Mouse (Mus musculus): ENCODE measurements around the gene Ctnna2. TPM values are rescaled to one million over a fixed set of nuclear protein-coding genes. Genes with fewer than 3 reads are reported as not detected.

Ctnna2 gene
- polyA plus RNA-seq, 1 experiment from 2014 or later, result 0.83 TPM

GRCm38 (mm10) chr6:77391663-77392062 lies 587.8 kb downstream of the Ctnna2 start:
- Histone ChIP-seq H3K4me3 (ENCODE audit: low read length) (no peak overlapping the region), H3K36me3 (ENCODE audit: control insufficient read depth, insufficient read depth, low read length) (no peaks in the 10 kb centered on the region), H3K4me2 (ENCODE audit: low read depth, low read length) (no peak overlapping the region), H3K4me1 (replicated peaks; ENCODE audit: control insufficient read depth, insufficient read depth, low read length) (no peaks in the 10 kb centered on the region), H3K27ac (ENCODE audit: low read length) (no peak overlapping the region), H3K27me3 (ENCODE audit: control insufficient read depth, insufficient read depth, low read depth, low read length) (no peaks in the 10 kb centered on the region), H3K9me3 (ENCODE audit: control insufficient read depth, low read length) (no peaks in the 10 kb centered on the region), H3K9ac (ENCODE audit: low read length) (no peak overlapping the region)
- 79% methylated on average over 1 of the region's 1 CpGs for WGBS
- no peak for ATAC-seq (ENCODE audit: low read depth)

- H3K27me3 ChIP-seq (ENCODE audit: control insufficient read depth, insufficient read depth, low read depth, low read length), result no peaks in the 10 kb centered on the region
- H3K4me3 ChIP-seq (ENCODE audit: low read length), result no peak overlapping the region
- ATAC-seq (ENCODE audit: low read depth), result no peak
- no peak overlapping the region for H3K9ac ChIP-seq (ENCODE audit: low read length)
- H3K36me3 ChIP-seq (ENCODE audit: control insufficient read depth, insufficient read depth, low read length), result no peaks in the 10 kb centered on the region
- H3K27ac ChIP-seq (ENCODE audit: low read length), result no peak overlapping the region
- H3K9me3 ChIP-seq (ENCODE audit: control insufficient read depth, low read length), result no peaks in the 10 kb centered on the region
- no peak overlapping the region for H3K4me2 ChIP-seq (ENCODE audit: low read depth, low read length)
- H3K4me1 ChIP-seq (replicated peaks; ENCODE audit: control insufficient read depth, insufficient read depth, low read length), result no peaks in the 10 kb centered on the region
These were observed 598.2 kb downstream of the Ctnna2 start for GRCm38 (mm10) chr6:77381309-77381708.

- Histone ChIP-seq H3K4me3 (ENCODE audit: low read length) (no peak overlapping the region), H3K27ac (ENCODE audit: low read length) (no peak overlapping the region), H3K36me3 (ENCODE audit: control insufficient read depth, insufficient read depth, low read length) (no peaks in the 10 kb centered on the region), H3K9me3 (ENCODE audit: control insufficient read depth, low read length) (no peaks in the 10 kb centered on the region), H3K4me1 (replicated peaks; ENCODE audit: control insufficient read depth, insufficient read depth, low read length) (no peaks in the 10 kb centered on the region), H3K4me2 (ENCODE audit: low read depth, low read length) (no peak overlapping the region), H3K27me3 (ENCODE audit: control insufficient read depth, insufficient read depth, low read depth, low read length) (no peaks in the 10 kb centered on the region), H3K9ac (ENCODE audit: low read length) (no peak overlapping the region)
- no peak for ATAC-seq (ENCODE audit: low read depth)
- 34% methylated on average over 5 of the region's 5 CpGs for WGBS
These were observed 606.4 kb downstream of the Ctnna2 start for GRCm38 (mm10) chr6:77373132-77373531.

- WGBS, result 92% methylated on average over 2 of the region's 2 CpGs
- no peak overlapping the region for H3K9ac ChIP-seq (ENCODE audit: low read length)
- ATAC-seq (ENCODE audit: low read depth), result no peak
- no peak overlapping the region for H3K4me2 ChIP-seq (ENCODE audit: low read depth, low read length)
- no peaks in the 10 kb centered on the region for H3K4me1 ChIP-seq (replicated peaks; ENCODE audit: control insufficient read depth, insufficient read depth, low read length)
- no peaks in the 10 kb centered on the region for H3K27me3 ChIP-seq (ENCODE audit: control insufficient read depth, insufficient read depth, low read depth, low read length)
- H3K27ac ChIP-seq (ENCODE audit: low read length), result no peak overlapping the region
- H3K4me3 ChIP-seq (ENCODE audit: low read length), result no peak overlapping the region
- H3K36me3 ChIP-seq (ENCODE audit: control insufficient read depth, insufficient read depth, low read length), result no peaks in the 10 kb centered on the region
- H3K9me3 ChIP-seq (ENCODE audit: control insufficient read depth, low read length), result no peaks in the 10 kb centered on the region
These were observed 608.4 kb downstream of the Ctnna2 start for GRCm38 (mm10) chr6:77371147-77371546.

GRCm38 (mm10) chr6:77358471-77358837 lies 621.0 kb downstream of the Ctnna2 start:
- Histone ChIP-seq H3K4me2 (ENCODE audit: low read depth, low read length) (no peak overlapping the region), H3K4me1 (replicated peaks; ENCODE audit: control insufficient read depth, insufficient read depth, low read length) (no peaks in the 10 kb centered on the region), H3K9ac (ENCODE audit: low read length) (no peak overlapping the region), H3K27ac (ENCODE audit: low read length) (no peak overlapping the region), H3K9me3 (ENCODE audit: control insufficient read depth, low read length) (no peaks in the 10 kb centered on the region), H3K27me3 (ENCODE audit: control insufficient read depth, insufficient read depth, low read depth, low read length) (no peaks in the 10 kb centered on the region), H3K4me3 (ENCODE audit: low read length) (no peak overlapping the region), H3K36me3 (ENCODE audit: control insufficient read depth, insufficient read depth, low read length) (no peaks in the 10 kb centered on the region)
- no peak for ATAC-seq (ENCODE audit: low read depth)
- WGBS, result 49% methylated on average over 6 of the region's 6 CpGs

- H3K27ac ChIP-seq (ENCODE audit: low read length), result no peak overlapping the region
- no peak for ATAC-seq (ENCODE audit: low read depth)
- no peaks in the 10 kb centered on the region for H3K9me3 ChIP-seq (ENCODE audit: control insufficient read depth, low read length)
- H3K4me3 ChIP-seq (ENCODE audit: low read length), result no peak overlapping the region
- no peaks in the 10 kb centered on the region for H3K27me3 ChIP-seq (ENCODE audit: control insufficient read depth, insufficient read depth, low read depth, low read length)
- WGBS, result 61% methylated on average over 9 of the region's 9 CpGs
- no peaks in the 10 kb centered on the region for H3K4me1 ChIP-seq (replicated peaks; ENCODE audit: control insufficient read depth, insufficient read depth, low read length)
- no peak overlapping the region for H3K9ac ChIP-seq (ENCODE audit: low read length)
- H3K36me3 ChIP-seq (ENCODE audit: control insufficient read depth, insufficient read depth, low read length), result no peaks in the 10 kb centered on the region
- H3K4me2 ChIP-seq (ENCODE audit: low read depth, low read length), result no peak overlapping the region
These were observed 621.6 kb downstream of the Ctnna2 start for GRCm38 (mm10) chr6:77357748-77358470.

GRCm38 (mm10) chr6:77354826-77355225 lies 624.7 kb downstream of the Ctnna2 start:
- H3K9me3 ChIP-seq (ENCODE audit: control insufficient read depth, low read length), result no peaks in the 10 kb centered on the region
- H3K4me3 ChIP-seq (ENCODE audit: low read length), result no peak overlapping the region
- no peak overlapping the region for H3K4me2 ChIP-seq (ENCODE audit: low read depth, low read length)
- 44% methylated on average over 1 of the region's 1 CpGs for WGBS
- no peaks in the 10 kb centered on the region for H3K4me1 ChIP-seq (replicated peaks; ENCODE audit: control insufficient read depth, insufficient read depth, low read length)
- H3K9ac ChIP-seq (ENCODE audit: low read length), result no peak overlapping the region
- no peaks in the 10 kb centered on the region for H3K36me3 ChIP-seq (ENCODE audit: control insufficient read depth, insufficient read depth, low read length)
- ATAC-seq (ENCODE audit: low read depth), result no peak
- no peak overlapping the region for H3K27ac ChIP-seq (ENCODE audit: low read length)
- H3K27me3 ChIP-seq (ENCODE audit: control insufficient read depth, insufficient read depth, low read depth, low read length), result no peaks in the 10 kb centered on the region

- H3K9ac ChIP-seq (ENCODE audit: low read length), result no peak overlapping the region
- no peak overlapping the region for H3K27ac ChIP-seq (ENCODE audit: low read length)
- H3K4me3 ChIP-seq (ENCODE audit: low read length), result no peak overlapping the region
- ATAC-seq (ENCODE audit: low read depth), result no peak
- H3K36me3 ChIP-seq (ENCODE audit: control insufficient read depth, insufficient read depth, low read length), result no peaks in the 10 kb centered on the region
- no peak overlapping the region for H3K4me2 ChIP-seq (ENCODE audit: low read depth, low read length)
- H3K27me3 ChIP-seq (ENCODE audit: control insufficient read depth, insufficient read depth, low read depth, low read length), result no peaks in the 10 kb centered on the region
- H3K9me3 ChIP-seq (ENCODE audit: control insufficient read depth, low read length), result no peaks in the 10 kb centered on the region
- H3K4me1 ChIP-seq (replicated peaks; ENCODE audit: control insufficient read depth, insufficient read depth, low read length), result no peaks in the 10 kb centered on the region
These were observed 635.7 kb downstream of the Ctnna2 start for GRCm38 (mm10) chr6:77343781-77344180.

GRCm38 (mm10) chr6:77335537-77335936 lies 644.0 kb downstream of the Ctnna2 start:
- no peaks in the 10 kb centered on the region for H3K36me3 ChIP-seq (ENCODE audit: control insufficient read depth, insufficient read depth, low read length)
- no peak overlapping the region for H3K4me2 ChIP-seq (ENCODE audit: low read depth, low read length)
- H3K27ac ChIP-seq (ENCODE audit: low read length), result no peak overlapping the region
- no peak for ATAC-seq (ENCODE audit: low read depth)
- no peaks in the 10 kb centered on the region for H3K9me3 ChIP-seq (ENCODE audit: control insufficient read depth, low read length)
- H3K4me1 ChIP-seq (replicated peaks; ENCODE audit: control insufficient read depth, insufficient read depth, low read length), result no peaks in the 10 kb centered on the region
- H3K27me3 ChIP-seq (ENCODE audit: control insufficient read depth, insufficient read depth, low read depth, low read length), result no peaks in the 10 kb centered on the region
- H3K9ac ChIP-seq (ENCODE audit: low read length), result no peak overlapping the region
- WGBS, result 74% methylated on average over 2 of the region's 2 CpGs
- H3K4me3 ChIP-seq (ENCODE audit: low read length), result no peak overlapping the region

- no peaks in the 10 kb centered on the region for H3K4me1 ChIP-seq (replicated peaks; ENCODE audit: control insufficient read depth, insufficient read depth, low read length)
These were observed 654.8 kb downstream of the Ctnna2 start for GRCm38 (mm10) chr6:77324748-77325147.

More at GRCm38 (mm10) chr6:77324748-77325147, 654.8 kb downstream of the Ctnna2 start:
- Histone ChIP-seq H3K9me3 (ENCODE audit: control insufficient read depth, low read length) (no peaks in the 10 kb centered on the region), H3K27me3 (ENCODE audit: control insufficient read depth, insufficient read depth, low read depth, low read length) (no peaks in the 10 kb centered on the region), H3K9ac (ENCODE audit: low read length) (no peak overlapping the region), H3K36me3 (ENCODE audit: control insufficient read depth, insufficient read depth, low read length) (no peaks in the 10 kb centered on the region), H3K4me2 (ENCODE audit: low read depth, low read length) (no peak overlapping the region), H3K4me3 (ENCODE audit: low read length) (no peak overlapping the region), H3K27ac (ENCODE audit: low read length) (no peak overlapping the region)
- no peak for ATAC-seq (ENCODE audit: low read depth)
- WGBS, result 68% methylated on average over 3 of the region's 3 CpGs
